Mouse (Mus musculus): ENCODE measurements at regions not wholly inside any gene's neighbourhood (a gene's known extent, or its start where the extent isn't known, plus 50 kb on each side); places are given as distances from the start of the nearest gene placed in this dataset.
"Not testable (repeated sequence)": the region's sequence is repeated elsewhere in the genome, so short reads cannot be mapped to it uniquely, and the experiment has no call there.

DNA sequence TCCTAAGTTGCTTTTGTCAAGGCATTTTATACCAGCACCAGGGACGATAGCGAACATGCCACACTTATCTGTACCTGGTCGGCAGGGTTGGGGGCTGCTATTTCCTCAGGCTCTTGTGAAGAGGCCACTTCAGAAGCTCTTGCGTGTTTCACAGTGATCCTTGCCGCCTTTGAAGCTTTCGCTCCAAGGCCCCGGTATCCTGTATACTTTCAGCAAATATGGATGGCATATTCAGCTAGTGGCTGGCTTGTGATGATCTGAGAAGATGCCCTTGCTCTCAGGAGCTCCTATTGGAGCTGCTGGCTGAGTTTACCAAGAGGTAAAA is 186.8 kb downstream of the 1810013L24Rik start:
- DNase-seq, result peak in 1 of 2 experiments; percentile 24

DNA sequence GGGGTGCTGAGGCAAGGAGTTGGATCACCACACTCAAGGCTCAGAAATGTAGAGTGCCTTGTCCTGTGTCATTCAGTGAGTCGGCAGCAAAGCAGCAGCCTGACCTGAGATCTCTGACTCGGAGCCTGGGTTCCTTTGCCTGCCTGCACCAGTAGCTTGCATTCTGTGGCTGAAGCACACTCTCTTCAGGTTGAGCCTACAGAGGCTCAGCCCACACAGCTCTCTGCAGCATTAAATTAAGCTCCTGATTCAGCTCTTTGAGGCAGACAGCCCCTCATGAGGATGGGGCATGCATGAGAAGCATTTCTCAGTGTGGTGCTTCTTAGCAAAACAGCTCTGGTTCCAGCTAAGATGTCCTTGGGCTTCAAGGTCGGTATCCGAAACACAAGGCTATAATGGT is 200.8 kb downstream of the 1810013L24Rik start:
- DNase-seq, result no peak

DNA sequence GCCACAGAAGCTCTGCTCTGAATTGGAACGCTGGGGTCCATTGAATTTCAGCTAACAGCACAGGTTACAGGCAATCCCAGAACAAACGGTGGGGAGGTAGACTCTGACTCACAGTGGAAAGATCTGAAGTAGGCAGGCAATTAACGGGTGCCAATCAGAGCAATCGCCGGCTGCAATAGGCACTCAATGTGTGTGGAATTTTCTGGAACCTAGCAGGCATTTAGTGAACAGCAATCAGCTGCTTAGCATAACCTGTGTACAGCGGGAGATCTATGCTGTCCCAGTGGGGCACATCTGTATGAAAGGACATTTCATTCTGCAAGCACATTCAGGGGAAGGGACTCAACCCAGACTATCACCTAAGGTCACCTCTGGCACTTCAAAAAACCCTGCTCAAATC is 213.4 kb downstream of the 1810013L24Rik start:
- no peak for DNase-seq

DNA sequence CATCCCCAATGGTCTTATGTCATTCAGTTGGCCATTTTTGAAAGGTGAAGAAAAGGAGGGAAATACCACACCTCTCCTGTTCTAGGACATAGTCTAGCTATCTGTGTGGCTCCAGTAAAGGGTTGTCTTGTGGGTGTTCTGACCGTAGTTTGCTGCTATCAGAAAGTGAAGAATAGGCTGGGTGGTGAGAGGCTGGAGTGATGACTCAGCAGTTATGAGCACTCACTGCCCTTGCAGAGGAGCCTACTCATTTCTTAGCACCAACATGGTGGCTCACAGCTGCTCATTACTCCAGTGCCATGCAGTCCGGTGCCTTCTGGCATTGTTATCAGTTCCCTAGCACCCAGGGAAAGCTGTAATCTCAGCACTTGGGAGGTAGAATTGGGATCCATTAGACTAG is 217.0 kb downstream of the 1810013L24Rik start:
- no peak for DNase-seq

DNA sequence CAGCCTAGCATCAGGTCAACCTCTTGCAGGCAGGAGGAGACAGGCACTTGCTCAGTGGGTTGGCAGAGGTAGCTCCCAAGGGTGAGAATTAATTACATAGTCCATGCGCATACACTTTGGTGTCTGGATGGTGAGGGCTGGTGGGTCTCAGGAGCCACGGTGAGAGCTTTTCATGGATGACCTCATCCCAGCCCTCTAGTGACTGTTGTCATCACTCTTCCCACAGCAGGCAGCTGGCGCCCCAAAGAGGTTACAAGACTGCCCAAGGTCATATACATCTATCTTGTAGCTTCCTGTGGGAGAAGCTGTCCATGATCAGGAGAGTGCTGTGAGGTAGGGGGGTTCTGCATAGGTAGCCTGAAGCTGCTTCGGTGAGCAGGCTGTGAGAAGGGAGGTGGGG is 224.5 kb downstream of the 1810013L24Rik start:
- DNase-seq, result no peak

DNA sequence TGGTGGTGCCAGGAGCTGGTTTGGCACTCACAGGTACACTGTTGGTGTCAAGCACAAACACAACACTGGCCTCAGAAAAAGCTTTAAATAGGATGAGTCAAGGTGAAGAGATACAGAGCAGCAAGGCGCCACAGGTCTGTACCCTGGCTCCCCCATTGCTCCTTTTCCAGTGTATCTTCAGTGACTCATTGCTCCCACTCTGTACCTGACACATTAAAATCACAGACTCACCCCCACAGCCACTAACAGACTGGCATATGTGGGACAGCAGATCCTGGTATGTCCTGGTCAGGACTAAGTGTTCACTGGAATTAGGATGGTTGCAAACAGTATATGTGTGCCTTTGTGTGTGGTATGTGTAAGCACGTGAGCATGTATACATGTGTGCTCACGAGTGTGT is 226.5 kb downstream of the 1810013L24Rik start:
- no peak for DNase-seq

DNA sequence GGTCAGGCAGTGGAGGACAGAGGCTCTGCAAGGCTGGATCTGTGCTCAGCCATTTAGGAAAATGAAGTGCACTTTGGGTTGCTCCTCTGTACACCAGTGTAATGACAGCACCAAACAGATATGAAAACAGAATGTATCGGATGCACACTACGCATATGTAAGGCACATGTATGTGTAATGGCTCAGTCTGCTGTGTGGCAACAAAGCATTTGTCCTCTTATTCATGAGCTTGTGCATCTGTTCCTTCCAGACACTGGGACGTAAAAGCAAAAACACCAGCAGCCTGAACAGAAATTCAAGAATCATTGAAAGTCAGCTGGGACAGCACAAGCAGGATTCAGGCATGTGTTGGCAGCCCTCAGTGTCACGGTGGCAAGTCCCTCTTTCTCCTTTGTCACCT is 241.6 kb downstream of the 1810013L24Rik start:
- no peak for DNase-seq

DNA sequence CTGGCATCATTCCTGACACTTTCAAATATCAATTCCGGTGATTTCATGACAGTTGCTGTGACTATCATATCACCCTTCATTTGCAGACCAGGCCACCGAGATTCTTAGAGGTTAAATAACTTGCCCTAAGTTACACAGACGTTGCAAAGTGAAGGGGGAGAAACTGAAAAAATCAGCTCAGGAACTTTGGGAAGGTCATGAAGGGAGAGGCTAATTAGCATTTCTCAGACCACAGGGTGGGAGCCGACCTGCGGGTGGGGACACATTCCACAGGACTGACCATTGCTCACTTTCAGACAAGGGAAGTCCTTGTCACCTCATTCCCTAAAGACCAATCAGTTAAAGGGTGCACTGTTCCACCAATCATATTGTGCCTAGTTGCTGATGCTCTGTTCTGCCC is 242.1 kb downstream of the 1810013L24Rik start:
- DNase-seq, result not testable (repeated sequence)

DNA sequence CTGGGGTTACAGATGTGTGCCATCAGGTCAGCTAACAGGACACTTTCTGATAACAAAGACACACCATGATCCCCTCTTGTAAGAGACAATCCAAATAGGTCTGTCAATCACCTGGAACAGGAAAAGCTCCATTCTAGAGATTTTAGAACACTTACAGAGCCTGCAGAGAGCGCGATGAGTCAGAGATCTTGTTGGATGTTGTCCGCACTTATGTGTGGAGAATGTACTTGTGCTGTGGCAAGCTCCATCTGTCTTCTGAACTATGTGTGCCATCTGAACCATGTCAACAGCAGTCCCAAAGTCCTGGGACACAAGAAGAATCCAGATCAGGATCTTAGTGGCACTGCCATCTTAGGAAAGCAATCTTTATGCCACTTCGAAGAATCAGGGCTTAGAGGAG is 244.4 kb downstream of the 1810013L24Rik start:
- DNase-seq, result no peak

DNA sequence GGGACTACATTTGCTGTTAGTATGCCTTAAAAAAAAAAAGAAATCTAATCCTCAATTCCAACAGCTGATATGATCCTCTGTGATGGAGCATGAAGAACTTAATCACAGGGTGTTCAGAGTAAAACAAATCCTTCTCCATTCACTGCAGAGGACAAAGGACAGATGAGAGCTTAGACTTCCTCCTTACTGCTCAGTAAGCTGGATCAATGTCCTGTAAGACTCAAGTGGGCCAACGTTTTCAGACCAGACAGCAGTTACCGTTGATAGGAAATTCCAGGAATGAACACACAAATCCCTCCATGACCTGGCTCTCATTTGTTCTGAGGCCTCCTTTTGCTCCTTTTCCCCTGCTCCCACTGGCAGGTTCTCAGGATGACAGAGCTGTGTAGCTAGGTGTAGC is 247.6 kb downstream of the 1810013L24Rik start:
- DNase-seq, result no peak

DNA sequence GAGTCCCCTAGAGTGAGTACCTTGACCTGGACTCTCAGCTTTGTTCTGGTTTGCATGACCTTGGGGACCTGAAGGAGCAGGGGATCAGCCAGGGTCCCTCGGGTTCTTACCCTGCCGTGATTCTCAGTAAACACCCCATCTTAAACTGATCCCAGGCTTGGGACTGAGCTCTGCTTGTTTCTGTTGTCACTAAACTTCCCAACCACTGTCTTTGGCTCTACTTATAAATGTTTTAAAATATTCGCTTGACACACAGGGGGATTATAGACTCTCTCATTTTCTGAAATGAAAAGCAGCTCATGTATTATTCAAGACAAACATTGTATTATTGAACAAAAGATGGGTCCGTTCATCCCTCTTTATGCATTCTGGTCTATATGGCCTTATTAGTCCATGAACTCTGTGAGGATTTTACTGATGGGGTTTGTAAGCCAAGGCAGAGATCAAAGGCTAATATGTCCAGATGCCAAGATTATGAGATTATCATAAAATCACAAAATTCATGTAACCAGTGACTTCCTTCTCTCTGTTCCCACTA is 248.6 kb downstream of the 1810013L24Rik start:
- no peak for DNase-seq

DNA sequence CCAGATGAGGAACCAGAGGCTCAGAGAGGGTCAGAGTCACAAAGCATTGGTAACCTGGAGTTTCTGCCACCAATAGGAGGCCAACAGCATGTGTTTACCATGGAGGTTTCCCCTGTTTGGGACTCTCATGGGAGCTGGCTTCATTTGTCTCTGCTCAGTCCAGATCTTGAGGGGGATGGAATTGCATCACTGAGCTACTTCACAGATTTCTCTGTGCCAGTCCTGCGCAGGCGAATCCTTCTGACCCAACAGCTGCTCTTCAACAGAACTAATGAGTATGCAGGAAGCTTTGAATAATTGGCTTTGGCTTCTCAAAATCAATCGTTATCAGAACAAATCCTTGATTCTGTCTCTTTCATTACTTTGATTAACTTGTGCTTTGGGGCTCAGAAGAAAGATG is 253.1 kb downstream of the 1810013L24Rik start:
- no peak for DNase-seq

DNA sequence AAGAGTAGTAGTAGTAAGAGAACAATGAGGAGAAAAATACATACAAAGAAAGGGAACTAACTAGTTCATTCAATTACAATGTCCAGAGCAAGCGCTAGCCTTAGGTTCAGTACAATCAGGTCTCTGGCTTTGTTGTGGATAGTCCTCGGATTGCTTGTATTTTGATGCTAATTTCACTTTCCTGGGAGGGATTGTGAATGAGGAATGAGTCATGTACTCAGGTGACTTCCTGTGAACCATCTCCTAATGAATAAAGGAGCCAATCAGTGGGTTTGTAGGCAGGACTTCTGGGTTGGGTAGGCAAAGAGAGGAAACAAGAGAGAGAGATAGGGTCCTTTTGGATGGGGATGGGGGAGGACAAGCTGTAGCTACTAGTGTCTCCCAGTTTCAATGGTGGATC is 253.8 kb downstream of the 1810013L24Rik start:
- DNase-seq, result no peak

DNA sequence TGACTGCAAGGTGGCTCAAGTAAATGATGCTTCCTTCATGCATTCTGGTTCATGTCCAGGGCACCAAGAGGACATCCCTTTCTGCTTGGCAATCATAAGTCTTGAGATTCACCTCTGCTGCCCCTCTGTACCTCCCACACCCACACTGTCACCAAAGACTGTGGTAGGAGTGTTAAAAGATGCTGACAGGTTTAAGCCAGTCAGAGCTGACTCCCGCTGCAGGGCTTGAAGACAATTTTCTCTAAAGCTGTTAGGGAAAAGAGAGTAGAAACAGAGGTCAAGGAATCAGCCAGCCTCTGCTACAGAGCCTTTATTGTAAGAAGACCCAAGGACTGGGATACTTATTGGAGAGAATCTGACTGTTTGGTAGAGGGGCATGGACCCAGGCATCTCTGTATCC is 254.7 kb downstream of the 1810013L24Rik start:
- no peak for DNase-seq

DNA sequence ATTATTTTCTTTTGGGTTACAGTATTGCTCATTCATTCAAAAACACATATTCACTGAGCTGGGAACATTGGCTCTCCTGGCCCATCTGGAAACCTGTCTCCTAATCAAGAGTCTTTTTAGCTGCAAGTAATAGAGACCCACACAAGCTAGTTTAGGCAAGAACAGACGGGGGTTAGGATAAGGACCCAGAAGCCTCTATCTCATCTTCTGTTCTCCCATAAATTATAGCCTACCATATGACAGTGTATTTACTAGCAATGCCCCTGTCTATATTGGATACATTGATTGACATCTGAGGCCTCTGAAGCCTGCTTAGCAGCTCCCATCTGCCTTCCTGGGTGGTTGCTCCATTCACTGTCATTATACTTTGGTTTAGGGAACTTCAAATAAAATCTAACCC is 255.2 kb downstream of the 1810013L24Rik start:
- DNase-seq, result no peak

DNA sequence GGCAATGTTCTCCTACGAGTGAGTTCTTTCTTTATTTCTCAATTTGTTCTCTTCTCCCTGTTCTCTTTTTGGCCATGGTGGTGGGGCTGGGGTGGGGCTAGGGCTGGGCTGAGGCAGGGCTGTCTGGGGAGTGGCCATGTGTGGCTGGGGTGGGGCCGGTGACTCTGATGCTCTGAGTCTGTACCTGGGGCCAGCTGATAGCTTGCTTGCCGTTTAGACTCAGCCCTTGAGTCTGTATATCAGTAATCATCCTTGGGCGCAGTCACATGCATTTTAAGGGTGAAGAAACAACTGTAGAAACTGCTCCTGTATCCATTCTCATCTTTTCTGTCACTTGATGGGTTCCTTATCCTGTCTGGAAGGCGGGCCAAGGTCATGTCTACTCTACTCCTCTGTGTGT is 256.1 kb downstream of the 1810013L24Rik start:
- no peak for DNase-seq

DNA sequence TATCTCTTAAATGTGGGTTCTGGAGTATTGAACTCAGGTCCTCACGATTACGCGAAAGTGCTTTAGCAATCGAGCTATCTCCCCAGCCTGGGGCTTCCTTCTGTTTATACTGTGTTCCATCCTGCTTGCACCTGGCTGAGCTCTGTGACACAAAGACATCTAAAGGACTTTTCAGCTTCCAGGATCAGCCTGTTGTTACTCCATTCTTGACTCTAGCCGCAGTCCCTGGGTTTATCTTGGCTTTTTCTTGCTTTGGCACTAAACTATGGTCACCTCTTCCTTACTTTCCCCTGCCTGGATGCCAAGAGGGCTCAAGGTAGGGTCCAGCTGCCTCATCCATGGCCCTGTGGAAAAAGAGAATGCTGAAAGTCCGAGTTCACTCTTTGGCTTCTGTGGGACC is 261.9 kb downstream of the 1810013L24Rik start:
- DNase-seq, result no peak

DNA sequence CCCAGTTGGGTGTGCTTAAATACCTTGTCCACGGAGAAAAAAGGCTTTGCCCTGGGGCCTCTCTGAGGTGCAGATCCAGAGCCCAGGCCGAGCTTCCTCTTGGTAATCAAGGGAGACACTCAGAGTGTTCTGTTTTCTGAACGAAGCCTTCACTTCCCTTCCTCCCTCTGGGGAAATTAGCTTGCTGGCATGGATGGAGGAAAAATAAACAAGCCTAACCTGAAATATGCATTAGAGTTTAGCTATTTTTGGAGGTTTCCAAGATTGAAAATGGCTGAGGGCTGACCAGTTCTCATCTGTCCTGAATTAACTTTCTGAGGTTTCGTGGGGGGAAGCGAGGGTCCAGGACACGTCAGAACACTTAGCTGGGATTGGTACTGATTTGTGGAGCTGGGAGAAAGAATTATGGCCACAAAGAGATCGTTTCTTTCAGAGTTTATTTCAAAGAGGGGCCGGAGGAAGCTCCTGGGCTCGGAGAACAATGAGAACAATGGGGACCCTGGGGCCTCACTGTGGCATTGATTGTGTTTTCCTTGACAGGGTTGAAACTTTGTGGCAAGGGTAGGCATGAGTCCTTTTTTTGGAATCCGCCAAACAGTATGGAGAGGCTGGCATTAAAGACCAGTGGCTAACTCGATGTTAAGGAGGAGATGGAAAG is 262.4 kb downstream of the 1810013L24Rik start:
- DNase-seq, result no peak

DNA sequence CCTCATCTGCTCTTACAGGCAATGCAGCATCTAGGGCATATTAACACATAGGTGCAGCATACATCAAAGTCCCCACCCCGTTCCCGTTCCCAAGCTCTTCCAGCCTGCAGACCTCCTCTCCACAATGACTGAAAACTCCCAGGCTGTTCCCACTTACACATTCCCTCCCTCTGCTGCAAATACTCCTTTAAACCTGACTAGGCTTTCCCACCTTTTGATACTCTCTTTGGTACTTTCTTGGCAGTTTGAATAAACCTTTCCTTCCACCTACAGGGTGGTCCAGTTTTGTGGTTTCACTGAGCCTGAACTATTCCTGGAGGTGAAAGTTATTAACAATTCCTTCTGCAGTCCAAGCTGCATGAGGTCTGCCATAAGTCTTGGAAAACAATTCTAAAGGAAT is 263.7 kb downstream of the 1810013L24Rik start:
- DNase-seq, result no peak

DNA sequence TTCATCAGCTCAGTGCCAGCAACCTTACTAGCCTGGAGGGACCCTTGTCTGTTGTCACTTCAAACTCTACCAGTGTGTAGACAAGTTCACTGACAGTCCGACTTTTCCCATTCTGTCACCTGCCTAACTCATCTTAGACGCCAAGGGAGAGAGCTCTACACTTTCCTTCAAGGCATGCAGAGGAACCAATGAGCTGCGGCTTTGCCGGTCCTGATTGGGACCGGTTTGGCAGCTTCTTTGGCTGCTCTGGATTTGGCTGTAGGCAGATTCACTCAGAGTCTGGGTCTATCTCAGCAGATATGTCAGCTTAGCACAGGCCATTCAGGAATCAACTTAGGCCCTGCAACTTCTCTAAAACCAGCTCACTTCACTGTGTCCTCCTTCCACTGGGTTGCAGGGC is 264.3 kb downstream of the 1810013L24Rik start:
- no peak for DNase-seq

DNA sequence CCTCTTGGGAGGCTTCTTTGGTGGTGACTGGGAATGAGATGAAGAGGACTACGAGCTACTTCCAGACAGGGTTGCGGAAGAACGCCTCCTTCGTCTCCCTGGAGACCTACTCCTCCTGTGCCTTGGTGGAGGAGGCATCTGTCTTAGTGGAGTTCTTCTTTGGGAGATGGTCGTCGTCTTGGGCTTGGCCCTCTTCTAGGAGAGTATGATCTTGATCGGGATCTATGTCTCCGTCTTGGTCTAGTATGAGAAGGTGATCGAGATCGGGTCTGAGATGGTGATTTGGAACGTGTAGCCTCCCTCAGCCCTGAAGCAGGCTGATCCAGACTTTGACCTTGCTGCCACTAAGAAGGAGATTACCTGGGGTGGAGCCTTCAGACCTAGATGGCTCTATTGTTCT is 276.3 kb downstream of the 1810013L24Rik start:
- DNase-seq, result no peak

DNA sequence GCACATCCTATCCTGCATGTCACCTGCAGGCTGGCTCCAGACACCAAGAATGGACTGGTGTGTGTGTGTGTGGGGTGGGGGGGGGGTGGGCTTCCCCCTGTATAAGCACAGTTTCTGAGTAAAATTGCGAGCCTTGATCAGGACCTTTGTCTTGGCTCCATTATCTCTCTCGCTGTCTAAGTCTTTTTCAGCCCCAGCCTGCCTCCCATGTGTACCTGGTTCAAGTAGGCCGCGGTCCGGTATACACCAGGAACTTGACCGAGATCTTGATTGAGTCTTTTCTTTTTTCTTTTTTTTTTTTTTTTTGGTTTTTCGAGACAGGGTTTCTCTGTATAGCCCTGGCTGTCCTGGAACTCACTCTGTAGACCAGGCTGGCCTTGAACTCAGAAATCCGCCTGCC is 276.8 kb downstream of the 1810013L24Rik start:
- DNase-seq, result not testable (repeated sequence)

DNA sequence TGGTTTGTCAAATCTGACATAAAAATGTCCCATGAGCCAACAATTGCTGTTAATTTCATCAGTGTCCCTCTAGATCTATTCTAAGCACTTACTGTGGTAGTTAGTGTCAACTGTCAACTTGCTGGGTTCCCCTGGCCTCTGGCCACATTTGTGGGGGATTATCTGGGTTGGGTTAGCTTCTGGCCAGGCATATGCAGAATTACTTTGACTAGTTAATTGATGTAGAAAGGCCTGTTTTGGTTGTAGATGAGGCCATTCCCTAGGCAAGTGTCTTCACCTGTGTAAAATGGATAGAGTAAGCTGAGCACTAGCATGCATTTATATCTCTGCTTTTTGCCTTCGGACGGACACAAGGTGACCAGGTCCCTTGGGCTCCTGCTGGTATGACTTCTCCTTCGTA is 283.9 kb downstream of the 1810013L24Rik start:
- no peak for DNase-seq

DNA sequence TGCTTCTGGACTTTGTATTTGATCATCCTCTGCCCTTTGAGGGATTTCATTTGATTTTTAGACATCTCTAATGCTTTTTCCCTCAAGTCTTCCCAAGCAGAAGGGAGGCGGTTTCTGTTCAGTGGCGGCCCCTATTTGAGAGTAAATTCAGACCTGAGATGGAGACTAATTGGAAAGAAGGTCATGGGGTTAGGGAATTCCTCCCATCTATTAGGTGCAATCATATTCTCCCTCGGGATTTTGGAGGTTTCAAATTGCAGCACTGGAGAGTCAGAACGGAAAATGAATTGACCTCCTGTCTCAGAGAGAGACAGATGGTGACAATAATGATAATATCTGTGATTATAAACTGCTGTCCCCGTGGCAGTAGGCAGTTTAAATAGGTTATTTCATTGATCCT is 285.6 kb downstream of the 1810013L24Rik start:
- no peak for DNase-seq

DNA sequence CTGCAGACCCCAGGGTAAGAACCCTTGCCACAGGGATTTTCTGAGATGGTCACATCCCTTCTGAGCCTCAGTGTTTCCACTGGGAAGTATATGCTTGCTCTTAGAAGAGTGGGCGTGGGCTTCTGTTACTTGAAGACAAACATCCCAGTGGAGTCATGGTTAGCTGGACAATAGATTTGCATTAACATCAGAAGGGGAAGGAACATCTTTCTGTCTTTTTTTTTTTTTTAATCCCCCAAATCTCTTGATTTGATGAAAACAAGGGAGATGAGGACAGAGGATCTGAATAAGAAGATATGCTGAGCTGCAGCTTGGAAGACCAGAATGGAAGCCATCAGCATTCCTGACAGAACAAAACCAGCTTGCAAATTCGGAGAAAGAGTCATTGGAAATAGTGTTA is 291.7 kb downstream of the 1810013L24Rik start:
- no peak for DNase-seq

DNA sequence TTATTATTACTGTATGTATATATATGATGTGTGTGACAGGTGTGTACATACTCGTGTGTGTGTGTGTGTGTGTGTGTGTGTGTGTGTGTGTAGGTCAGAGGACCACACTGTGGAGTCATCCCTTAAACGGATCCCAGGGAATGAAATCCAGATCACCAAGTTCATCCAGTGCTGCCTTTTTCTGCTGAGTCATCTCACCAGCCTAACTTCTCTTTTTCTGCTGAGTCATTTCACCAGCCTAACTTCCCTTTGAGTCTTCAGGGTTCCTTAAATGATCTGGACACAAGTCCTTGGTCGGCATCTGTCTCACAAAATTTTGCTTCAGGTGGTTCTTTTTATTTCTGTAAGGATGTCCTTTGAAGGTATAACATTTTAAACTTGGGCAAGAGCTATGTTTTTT is 302.2 kb downstream of the 1810013L24Rik start:
- no peak for DNase-seq

All from lung, postnatal 4 days (tissue).